Mouse (Mus musculus) spleen, adult 2 months (tissue): ENCODE results near the gene Pitpnm2. TPM values are rescaled to one million over a fixed set of nuclear protein-coding genes. Genes with fewer than 3 reads are reported as not detected.

ENCODE experiments used
- DNase-seq, 2 experiments: peaks; one replicate each; pipeline versions ENCODE4 v3.0.0 to v3.0.0-alpha.2; 2012 to 2021; ENCODE audit warnings: low spot score in 2 of 2, low read depth in 1 of 2
- H3K27ac ChIP-seq: fragments of 200-500 bp; 2 replicates; pipeline ENCODE4 v1.5.1; 2012; ENCODE audit warnings: low read length, inconsistent platforms; ENCODE audit not compliant: insufficient read depth
- H3K27me3 ChIP-seq: fragments of 200-500 bp; 2 replicates; pipeline ENCODE4 v1.6.1; 2012; ENCODE audit warnings: mild to moderate bottlenecking, moderate library complexity, low read length, inconsistent platforms; ENCODE audit not compliant: control insufficient read depth, insufficient read depth
- H3K36me3 ChIP-seq: fragments of 200-500 bp; 2 replicates; pipeline ENCODE4 v1.6.1; 2012; ENCODE audit warnings: mild to moderate bottlenecking, low read length, inconsistent platforms; ENCODE audit not compliant: control insufficient read depth, insufficient read depth
- H3K4me1 ChIP-seq: fragments of 200-500 bp; 2 replicates; pipeline ENCODE4 v1.6.1; 2011; ENCODE audit warnings: inconsistent platforms; ENCODE audit not compliant: control insufficient read depth, insufficient read depth, insufficient read length
- H3K4me3 ChIP-seq: fragments of 200-500 bp; 2 replicates; pipeline ENCODE4 v1.5.1; 2011; ENCODE audit warnings: mild to moderate bottlenecking, inconsistent platforms; ENCODE audit not compliant: insufficient read depth, insufficient read length; ENCODE audit errors: extremely low read depth
- CTCF ChIP-seq: fragments of 200-500 bp; IDR thresholded peaks from 2 replicates; pipeline ENCODE4 v1.5.1; 2011; ENCODE audit warnings: mild to moderate bottlenecking, inconsistent platforms; ENCODE audit not compliant: insufficient read depth, insufficient read length, insufficient replicate concordance; ENCODE audit errors: extremely low read depth
- POLR2A ChIP-seq: fragments of 200-500 bp; IDR thresholded peaks from 2 replicates; pipeline ENCODE4 v1.6.1; 2011; ENCODE audit warnings: low read depth, low read length, inconsistent platforms
- WGBS: fragments of 180-500 bp; shearing (Covaris S2); methylation state at CpG from one replicate; pipeline ENCODE4 v1.1.7; 2018; 5-methylcytosine and 5-hydroxymethylcytosine counted together
- polyA plus RNA-seq: library from polyadenylated mRNA; depleted of rRNA; stranded (reverse); fragments of >200 nt; gene quantifications from 2 replicates; pipeline ENCODE4 v1.2.3, GENCODE M21; 2012

Gene Pitpnm2
- polyA plus RNA-seq, 1 experiment = 65.8 TPM

DNA sequence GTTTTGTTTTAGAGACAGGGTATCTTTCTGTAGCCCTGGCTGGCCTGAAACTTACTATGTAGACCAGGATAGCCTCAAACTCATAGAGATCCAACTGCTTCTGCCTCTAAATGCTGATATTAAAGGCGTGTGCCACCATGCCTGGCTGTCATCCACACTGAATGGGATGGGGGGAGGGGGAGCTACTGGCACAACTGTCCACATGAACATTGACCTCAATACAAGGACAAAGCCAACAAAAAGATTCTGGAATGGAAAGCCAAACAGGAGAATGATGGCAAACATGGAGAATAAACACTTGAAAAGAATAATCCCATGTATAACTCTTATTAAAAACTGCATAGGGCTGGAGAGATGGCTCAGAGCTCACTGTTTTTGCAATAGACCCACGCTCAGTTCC, 33.3 kb upstream of the Pitpnm2 start:
- no peak for DNase-seq
- WGBS = 89% methylated on average over 2 of the region's 2 CpGs
- Histone ChIP-seq H3K4me1 (no peaks in the 10 kb centered on the region), H3K36me3 (peaks cover 23% of the 10 kb centered on the region), H3K4me3 (no peak overlapping the region), H3K27me3 (no peaks in the 10 kb centered on the region), H3K27ac (no peak overlapping the region)
- TF ChIP-seq CTCF (no peak), POLR2A (no peak)

DNA sequence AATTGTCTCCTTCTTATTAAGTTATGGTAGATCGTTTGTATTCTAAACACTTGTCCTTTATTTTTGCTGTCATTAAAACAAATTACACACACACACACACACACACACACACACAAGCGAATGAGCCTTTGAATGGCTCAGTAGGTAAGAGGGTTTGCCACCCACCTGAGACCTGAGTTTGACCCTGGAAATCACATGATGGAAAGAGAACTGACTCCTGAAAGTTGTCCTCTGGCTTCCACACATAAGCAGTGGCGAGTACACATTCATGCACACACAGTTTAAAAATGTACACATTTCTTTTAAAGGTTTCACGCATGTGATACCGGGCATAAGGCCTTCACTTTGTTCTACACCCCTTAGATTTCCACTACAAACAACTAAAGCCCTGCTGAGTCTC, 20.7 kb upstream of the Pitpnm2 start:
- WGBS = 92% methylated on average over 5 of the region's 5 CpGs
- DNase-seq = no peak
- Histone ChIP-seq H3K4me3 (no peak overlapping the region), H3K4me1 (no peaks in the 10 kb centered on the region), H3K27me3 (no peaks in the 10 kb centered on the region), H3K36me3 (peaks cover 1% of the 10 kb centered on the region; the same call in 1 of the 2 replicates), H3K27ac (no peak overlapping the region)
- no peak for TF ChIP-seq CTCF
- TF ChIP-seq POLR2A = no peak

DNA sequence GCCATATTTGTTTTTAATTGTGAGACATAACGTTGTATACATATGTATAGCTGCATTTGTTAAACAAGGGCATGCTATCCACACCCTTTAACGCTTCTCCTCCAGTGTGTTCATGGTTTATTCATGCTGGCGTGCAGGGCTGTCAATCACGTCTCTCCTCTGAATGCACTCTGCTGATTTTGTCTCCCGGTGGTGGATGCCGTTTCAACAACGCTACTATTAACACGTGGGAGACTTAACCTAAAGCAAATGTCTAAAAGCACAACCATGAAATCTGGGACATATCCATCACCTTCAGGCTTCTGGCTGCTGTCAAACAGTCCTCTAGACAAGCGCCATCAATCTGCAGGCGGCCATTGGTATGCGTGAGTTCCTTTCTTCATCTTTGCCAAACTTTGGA, 20.1 kb upstream of the Pitpnm2 start:
- H3K4me3 ChIP-seq = no peak overlapping the region
- 93% methylated on average over 11 of the region's 11 CpGs for WGBS
- no peak for DNase-seq
- no peaks in the 10 kb centered on the region for H3K4me1 ChIP-seq
- H3K36me3 ChIP-seq = peaks cover 1% of the 10 kb centered on the region; the same call in 1 of the 2 replicates
- no peak overlapping the region for H3K27ac ChIP-seq
- no peak for TF ChIP-seq POLR2A
- TF ChIP-seq CTCF = no peak
- no peaks in the 10 kb centered on the region for H3K27me3 ChIP-seq

DNA sequence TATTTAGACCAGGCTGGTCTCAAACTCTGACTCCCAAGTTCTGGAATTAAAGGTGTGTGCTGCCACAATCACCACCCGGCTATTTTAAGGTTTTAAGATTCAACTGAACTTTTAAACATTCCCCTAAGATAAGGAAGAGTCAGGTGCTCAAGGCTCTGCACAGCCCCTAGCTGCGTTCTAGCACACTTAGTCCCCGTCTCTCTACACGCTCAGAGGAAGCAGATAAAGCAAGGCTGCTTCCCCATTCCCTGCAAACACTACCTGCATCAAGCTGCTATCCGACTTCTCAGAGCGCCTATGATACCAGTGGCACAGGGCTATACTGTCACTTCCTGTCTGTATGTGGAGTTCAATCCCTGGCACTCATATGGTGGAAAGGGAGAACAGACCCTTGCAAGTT, 18.1 kb upstream of the Pitpnm2 start:
- 72% methylated on average over 6 of the region's 6 CpGs for WGBS

DNA sequence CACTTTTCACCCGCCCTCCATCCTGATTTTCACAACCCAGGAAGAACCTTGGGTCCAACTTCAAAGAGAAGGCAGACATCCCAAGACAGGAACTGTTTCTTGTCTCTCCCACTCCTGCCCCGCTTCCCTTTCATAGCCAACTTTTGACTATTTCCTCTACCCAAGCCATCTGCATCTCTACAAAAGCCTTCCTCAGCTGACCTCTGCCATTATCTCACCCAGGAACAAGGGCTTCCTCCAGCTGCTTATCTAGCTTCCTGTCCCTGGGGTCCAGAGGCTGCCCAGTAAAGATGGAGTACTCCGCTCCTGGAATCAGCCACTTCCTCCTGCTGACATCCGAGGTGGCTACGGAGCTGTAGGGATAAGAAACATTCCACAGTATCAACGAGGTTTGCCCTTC, 17.3 kb upstream of the Pitpnm2 start:
- no peak for DNase-seq
- Histone ChIP-seq H3K4me3 (no peak overlapping the region), H3K4me1 (no peaks in the 10 kb centered on the region), H3K36me3 (peaks cover 6% of the 10 kb centered on the region; the same call in 1 of the 2 replicates), H3K27ac (no peak overlapping the region), H3K27me3 (no peaks in the 10 kb centered on the region)
- TF ChIP-seq POLR2A (no peak), CTCF (no peak)
- 68% methylated on average over 6 of the region's 6 CpGs for WGBS

More for the DNA sequence above, 18.1 kb upstream of the Pitpnm2 start:
- H3K27ac ChIP-seq = no peak overlapping the region
- H3K36me3 ChIP-seq = peaks cover 5% of the 10 kb centered on the region; the same call in 1 of the 2 replicates
- no peak for DNase-seq
- no peaks in the 10 kb centered on the region for H3K4me1 ChIP-seq
- no peak overlapping the region for H3K4me3 ChIP-seq
- no peaks in the 10 kb centered on the region for H3K27me3 ChIP-seq
- TF ChIP-seq CTCF (no peak), POLR2A (no peak)

DNA sequence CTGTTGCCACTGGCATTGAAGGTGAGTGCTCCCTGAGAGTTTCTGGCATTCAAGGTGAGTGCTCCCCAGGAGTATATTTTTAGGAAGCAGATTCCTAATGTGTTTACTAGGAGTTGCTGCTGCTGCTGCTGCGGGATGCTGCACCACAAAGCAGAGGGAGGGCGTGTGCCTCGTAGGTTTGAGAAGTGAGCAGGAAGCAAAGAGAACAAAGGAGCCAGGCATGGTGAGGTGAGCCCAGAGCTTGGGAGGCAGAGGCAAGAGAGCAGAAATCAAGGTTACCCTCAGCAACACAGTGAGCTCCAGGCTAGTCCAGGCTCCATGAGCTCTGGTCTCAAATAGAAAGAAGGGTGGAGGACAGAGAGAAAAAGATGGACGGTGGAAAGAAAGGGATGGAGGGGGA, 13.7 kb upstream of the Pitpnm2 start:
- TF ChIP-seq POLR2A = no peak
- no peak for TF ChIP-seq CTCF
- H3K36me3 ChIP-seq = peaks cover 14% of the 10 kb centered on the region
- 79% methylated on average over 4 of the region's 4 CpGs for WGBS
- H3K27me3 ChIP-seq = no peaks in the 10 kb centered on the region
- H3K4me1 ChIP-seq = no peaks in the 10 kb centered on the region
- no peak for DNase-seq
- no peak overlapping the region for H3K4me3 ChIP-seq
- no peak overlapping the region for H3K27ac ChIP-seq

DNA sequence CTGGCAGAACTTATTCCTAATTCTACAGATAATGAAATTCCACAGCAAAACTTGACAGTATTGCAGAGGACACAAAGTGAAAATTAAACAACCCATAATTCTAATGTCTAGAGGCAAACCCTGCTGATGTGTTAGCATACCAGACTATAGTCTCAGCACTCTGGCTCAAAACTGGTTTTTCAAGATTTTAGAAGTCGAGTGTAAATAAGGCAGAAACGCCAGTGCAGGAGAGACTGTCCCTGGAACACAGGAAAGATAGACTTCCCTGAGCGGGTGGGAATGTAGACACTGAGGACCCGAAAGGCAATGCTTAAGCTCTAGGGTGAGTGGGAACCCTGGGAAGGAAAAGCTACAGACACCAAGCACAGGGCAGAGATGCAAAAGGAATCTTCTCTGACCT, 12.5 kb upstream of the Pitpnm2 start:
- Histone ChIP-seq H3K36me3 (peaks cover 16% of the 10 kb centered on the region), H3K27ac (no peak overlapping the region), H3K4me1 (no peaks in the 10 kb centered on the region), H3K27me3 (no peaks in the 10 kb centered on the region), H3K4me3 (no peak overlapping the region)
- WGBS = 93% methylated on average over 4 of the region's 4 CpGs
- no peak for DNase-seq
- no peak for TF ChIP-seq CTCF
- no peak for TF ChIP-seq POLR2A
